ENCODE assay signal across 30 mouse cellular contexts in the genomic region with DNA sequence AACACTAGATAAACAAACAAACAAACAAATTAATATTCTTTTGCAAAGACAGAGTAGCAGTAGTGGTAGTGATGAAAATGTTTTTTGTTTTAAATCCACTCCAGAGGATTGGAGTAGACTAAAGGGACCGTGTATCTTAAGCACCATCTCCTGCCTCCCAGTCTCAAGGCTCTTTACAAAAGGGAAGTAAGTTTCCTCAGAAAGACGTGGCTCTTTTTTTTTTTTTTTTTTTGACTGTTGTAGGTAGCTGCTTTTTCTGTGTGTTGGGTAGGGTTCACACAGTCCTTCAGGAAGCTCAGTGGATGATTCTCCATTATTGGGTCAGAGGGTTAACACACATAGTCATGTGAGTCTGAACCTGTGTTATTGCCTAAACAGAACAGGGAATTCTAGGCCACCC. TPM values are rescaled to one million over a fixed set of nuclear protein-coding genes. Genes with fewer than 3 reads are reported as not detected.
DNase-seq lines count a peak whose midpoint lies in the region; ATAC-seq and TF ChIP-seq lines count a peak whose summit lies in the region.
"Had no signal": no experiment of that assay in that cellular context is flagged by ENCODE, and none has a peak within 500 bp of the region (broad histone marks: within the 10 kb centered on the region; RNA-seq: fewer than 3 reads in every experiment).

No protein-coding gene starts in this region.

- in situ Hi-C loops in CH12.LX (cut with MboI; ENCODE audit: low pct_ligation_motif_present, low pct_unique_long_range_greater_than_20kb, low sequenced_read_pairs): loop anchor here (25.0 kb wide), 2 partner anchors 281 to 631 kb away; a partner anchor contains a TSS

- TF ChIP-seq CTCF in CH12.LX (conservative IDR thresholded peaks at IDR 0.05 in 1 of 2, IDR thresholded peaks at IDR 0.05 in 1 of 2; ENCODE audit: low read depth in 2 of 2, low read length in 2 of 2): no peak
- no peak for TF ChIP-seq CTCF in MEL (IDR thresholded peaks at IDR 0.05 in 2 of 3, conservative IDR thresholded peaks at IDR 0.05 in 1 of 3; ENCODE audit: control insufficient read depth in 1 of 3, insufficient read depth in 1 of 3, low read depth in 2 of 3, low read length in 3 of 3, poor library complexity in 1 of 3, severe bottlenecking in 1 of 3)

- H3K9me3 ChIP-seq in CH12.LX (replicated peaks; ENCODE audit: low read length): no peaks in the 10 kb centered on the region
- H3K9me3 ChIP-seq in MEL (replicated peaks; ENCODE audit: insufficient read depth, low read length): no peaks in the 10 kb centered on the region
- H3K9me3 ChIP-seq: embryonic facial prominence, embryonic 10.5 days; embryonic facial prominence, embryonic 12.5 days; forebrain, embryonic 13.5 days; forebrain, embryonic 15.5 days had no signal

- DNase-seq in CH12.LX (ENCODE audit: extremely low read depth) (no peak), MEL (ENCODE audit: low read depth, low spot score) (peak; percentile 25)
- no peak for DNase-seq in lung, postnatal 25 days (ENCODE audit: low spot score)
- DNase-seq in left cerebral cortex, postnatal 14 days (ENCODE audit: low spot score in 2 of 2): no peak
- no peak for DNase-seq in gastrocnemius, adult 8-10 months (ENCODE audit: low spot score in 2 of 2)
- no peak for DNase-seq in gastrocnemius, adult 18-20 months (ENCODE audit: low spot score)
- DNase-seq: adrenal gland, adult 2 months; adrenal gland, postnatal 10 days; adrenal gland, postnatal 25 days; B cell, adult 2 months; cerebellum, adult 11 months; cerebellum, adult 18-20 months; cerebellum, adult 8-10 months; cerebellum, adult 9-11 months; cerebellum, postnatal 14 days; cerebellum, postnatal 36 days; forebrain, postnatal 0 days had no signal

- H3K79me2 ChIP-seq in CH12.LX (replicated peaks; ENCODE audit: control insufficient read depth, extremely low read depth, insufficient read depth, poor library complexity, severe bottlenecking) (no peaks in the 10 kb centered on the region), MEL (ENCODE audit: control insufficient read depth, insufficient read depth, low read length, poor library complexity) (no peaks in the 10 kb centered on the region)

- H3K36me3 ChIP-seq in CH12.LX (replicated peaks in 1 of 2; ENCODE audit: control insufficient read depth in 1 of 2, insufficient read depth in 1 of 2, low read length in 1 of 2) (no peaks in the 10 kb centered on the region), MEL (ENCODE audit: control insufficient read depth in 1 of 2, insufficient read depth in 2 of 2, low read length in 2 of 2) (peaks cover 0 to 39% of the 10 kb centered on the region in 2 experiments; a peak in 2 of 4 replicates)
- H3K36me3 ChIP-seq: embryonic facial prominence, embryonic 10.5 days; embryonic facial prominence, embryonic 12.5 days; forebrain, embryonic 15.5 days had no signal

- H3K4me3 ChIP-seq in CH12.LX (replicated peaks in 1 of 3; ENCODE audit: low read depth in 2 of 3, low read length in 2 of 3, poor library complexity in 1 of 3) (no peak overlapping the region), MEL (ENCODE audit: control insufficient read depth in 1 of 2, insufficient read depth in 1 of 2, low read depth in 2 of 2, low read length in 2 of 2) (no peak overlapping the region)
- H3K4me3 ChIP-seq: embryonic facial prominence, embryonic 10.5 days; embryonic facial prominence, embryonic 12.5 days; forebrain, embryonic 13.5 days; forebrain, embryonic 15.5 days had no signal

- ATAC-seq in granulocyte monocyte progenitor cell, adult 5-6 weeks (replicated peaks; ENCODE audit: poor library complexity, severe bottlenecking): peak; percentile 58
- ATAC-seq in megakaryocyte progenitor cell, adult 5-6 weeks (replicated peaks; ENCODE audit: poor library complexity): peak; percentile 16; the same call in 1 of the 2 replicates
- ATAC-seq: CD4-positive, CD25-positive, alpha-beta regulatory T cell, adult 4 months; forebrain, embryonic 13.5 days; forebrain, embryonic 15.5 days; forebrain, postnatal 0 days had no signal

- intact Hi-C loops in left cerebral cortex, postnatal 14 days (cut with DNase I): no loop called here

- H3K27me3 ChIP-seq in CH12.LX (replicated peaks) (no peaks in the 10 kb centered on the region), MEL (ENCODE audit: control insufficient read depth in 1 of 2, insufficient read depth in 2 of 2, low read length in 2 of 2) (no peaks in the 10 kb centered on the region)
- H3K27me3 ChIP-seq: embryonic facial prominence, embryonic 12.5 days; forebrain, embryonic 13.5 days; forebrain, embryonic 15.5 days had no signal

- dilution Hi-C loops in CH12.LX (cut with MboI; ENCODE audit: extremely low pct_ligation_motif_present, extremely low pct_unique_long_range_greater_than_20kb, low sequenced_read_pairs): no loop called here

- no peak for TF ChIP-seq POLR2A in CH12.LX (IDR thresholded peaks at IDR 0.05; ENCODE audit: low read depth, low read length)
- TF ChIP-seq POLR2A in MEL (IDR thresholded peaks at IDR 0.05; ENCODE audit: control insufficient read depth in 1 of 2, insufficient read depth in 1 of 2, low read depth in 1 of 2, low read length in 2 of 2, poor library complexity in 1 of 2): no peak

- TF ChIP-seq RAD21 in CH12.LX (IDR thresholded peaks at IDR 0.05; ENCODE audit: low read depth, low read length) (no peak), MEL (IDR thresholded peaks at IDR 0.05; ENCODE audit: low read depth, low read length) (no peak)

- H3K4me1 ChIP-seq in CH12.LX (ENCODE audit: control insufficient read depth in 1 of 2, insufficient read depth in 2 of 2): peaks cover 4 to 26% of the 10 kb centered on the region in 2 experiments
- peaks cover 18 to 39% of the 10 kb centered on the region in 2 experiments for H3K4me1 ChIP-seq in MEL (ENCODE audit: control insufficient read depth in 1 of 2, insufficient read depth in 2 of 2, low read length in 2 of 2)
- H3K4me1 ChIP-seq: forebrain, embryonic 13.5 days; forebrain, embryonic 15.5 days had no signal

- H3K9ac ChIP-seq in CH12.LX (ENCODE audit: insufficient read depth, low read depth) (no peak overlapping the region), MEL (ENCODE audit: control insufficient read depth, low read depth, low read length, poor library complexity, severe bottlenecking) (peak overlapping the region; percentile 6; the same call in 1 of the 2 replicates)
- H3K9ac ChIP-seq: embryonic facial prominence, embryonic 12.5 days; forebrain, embryonic 13.5 days; forebrain, embryonic 15.5 days; forebrain, postnatal 0 days had no signal

- no peak overlapping the region for H3K27ac ChIP-seq in CH12.LX (ENCODE audit: insufficient read depth, low read depth)
- peak overlapping the region; percentile 26 for H3K27ac ChIP-seq in MEL (ENCODE audit: control insufficient read depth, low read depth, low read length)
- H3K27ac ChIP-seq: embryonic facial prominence, embryonic 10.5 days; embryonic facial prominence, embryonic 12.5 days; forebrain, embryonic 13.5 days; forebrain, embryonic 15.5 days had no signal

- no peak overlapping the region for H3K4me2 ChIP-seq in CH12.LX (ENCODE audit: insufficient read depth, low read depth, poor library complexity, severe bottlenecking)
- H3K4me2 ChIP-seq: embryonic facial prominence, embryonic 12.5 days; forebrain, embryonic 13.5 days; forebrain, embryonic 15.5 days had no signal

- TF ChIP-seq EP300 in CH12.LX (IDR thresholded peaks at IDR 0.05; ENCODE audit: low read length) (no peak), MEL (IDR thresholded peaks at IDR 0.05; ENCODE audit: low read depth in 1 of 2, low read length in 2 of 2) (no peak)

TF ChIP-seq in CH12.LX, 34 proteins besides CTCF, POLR2A, EP300 and RAD21 (continues in another document):
- TF ChIP-seq UBTF (IDR thresholded peaks at IDR 0.05; ENCODE audit: low read depth, low read length): no peak

RNA-seq across cellular contexts. Expression of a gene that starts 0.5 kb away (rescaled TPM):
- total RNA-seq in CH12.LX (2012; rRNA removed) (not detected in 2 replicates), CH12.LX (2014; rRNA removed) (not detected in 2 replicates), MEL (2012; rRNA removed) (not detected in 2 replicates)
- polyA plus RNA-seq in CH12.LX (2012; ENCODE audit: insufficient read length, low read depth) (not detected in 2 replicates), MEL (2012; ENCODE audit: insufficient read depth in 1 of 2, insufficient read length in 2 of 2, low read depth in 1 of 2, low replicate concordance in 2 of 2, missing spikeins in 1 of 2) (not detected)
- total RNA-seq in granulocyte monocyte progenitor cell, adult 5-6 weeks (2014; fragmentation: Nextera tagmentation): not detected in 2 replicates
- total RNA-seq in granulocyte monocyte progenitor cell, adult 5-6 weeks (2017): not detected in 2 replicates
- total RNA-seq in megakaryocyte progenitor cell, adult 5-6 weeks (2015): not detected in 2 replicates
- not detected in 2 replicates for total RNA-seq in megakaryocyte progenitor cell, adult 5-6 weeks (2017)
- not detected for total RNA-seq in left cerebral cortex, postnatal 14 days (2021)
- total RNA-seq in gastrocnemius, adult 8-10 months (2022): not detected
- not detected for total RNA-seq in gastrocnemius, adult 18-20 months (2021)
- total RNA-seq: adrenal gland, adult 2 months; adrenal gland, postnatal 10 days; adrenal gland, postnatal 25 days; adrenal gland, postnatal 4 days; ES-E14; forebrain, postnatal 0 days had no signal
- polyA plus RNA-seq: adrenal gland, adult 2 months; brain, embryonic 14.5 days; CD4-positive, CD25-positive, alpha-beta regulatory T cell, adult 4 months; cortical plate, adult 2 months; embryonic facial prominence, embryonic 10.5 days; embryonic facial prominence, embryonic 12.5 days; embryonic facial prominence, embryonic 14.5 days; forebrain, embryonic 11.5 days; forebrain, embryonic 13.5 days; forebrain, embryonic 15.5 days; forebrain, postnatal 0 days had no signal

RNA-seq across cellular contexts. Expression of a gene that starts 5.3 kb away (rescaled TPM):
- total RNA-seq in CH12.LX (2012; rRNA removed) (72.2 and 75.6 TPM in 2 replicates), CH12.LX (2014; rRNA removed) (116 and 132 TPM in 2 replicates), MEL (2012; rRNA removed) (43.2 and 47.3 TPM in 2 replicates)
- polyA plus RNA-seq in CH12.LX (2012; ENCODE audit: insufficient read length, low read depth) (106 and 129 TPM in 2 replicates), MEL (2012; ENCODE audit: insufficient read depth in 1 of 2, insufficient read length in 2 of 2, low read depth in 1 of 2, low replicate concordance in 2 of 2, missing spikeins in 1 of 2) (10 to 100 TPM in 1 of 2 experiments, not detected in 1; 64.9 TPM)
- total RNA-seq in granulocyte monocyte progenitor cell, adult 5-6 weeks (2014; fragmentation: Nextera tagmentation): 87.5 and 95.1 TPM in 2 replicates
- total RNA-seq in granulocyte monocyte progenitor cell, adult 5-6 weeks (2017): 34.8 and 40.8 TPM in 2 replicates
- total RNA-seq in megakaryocyte progenitor cell, adult 5-6 weeks (2015): 65.0 and 75.6 TPM in 2 replicates
- 29.4 and 34.7 TPM in 2 replicates for total RNA-seq in megakaryocyte progenitor cell, adult 5-6 weeks (2017)
- 10 to 100 TPM; 52.6 to 57.9 TPM for total RNA-seq in left cerebral cortex, postnatal 14 days (2021)
- total RNA-seq in gastrocnemius, adult 8-10 months (2022): 10 to 100 TPM; 21.3 to 24.1 (median 23.1) TPM
- 10 to 100 TPM; 22.9 to 27.9 TPM for total RNA-seq in gastrocnemius, adult 18-20 months (2021)

RNA-seq across cellular contexts. Expression of a gene that starts 23.8 kb away (rescaled TPM):
- not detected in 2 replicates for total RNA-seq in CH12.LX (2012; rRNA removed)
- not detected in 2 replicates for total RNA-seq in CH12.LX (2014; rRNA removed)
- not detected in 2 replicates for polyA plus RNA-seq in CH12.LX (2012; ENCODE audit: insufficient read length, low read depth)
- not detected in 2 replicates for total RNA-seq in MEL (2012; rRNA removed)
- polyA plus RNA-seq in MEL (2012; ENCODE audit: insufficient read depth in 1 of 2, insufficient read length in 2 of 2, low read depth in 1 of 2, low replicate concordance in 2 of 2, missing spikeins in 1 of 2): not detected
- not detected in 2 replicates for total RNA-seq in granulocyte monocyte progenitor cell, adult 5-6 weeks (2014; fragmentation: Nextera tagmentation)
- not detected in 2 replicates for total RNA-seq in granulocyte monocyte progenitor cell, adult 5-6 weeks (2017)
- not detected in 2 replicates for total RNA-seq in megakaryocyte progenitor cell, adult 5-6 weeks (2015)
- total RNA-seq in megakaryocyte progenitor cell, adult 5-6 weeks (2017): not detected in 2 replicates
- not detected for total RNA-seq in left cerebral cortex, postnatal 14 days (2021)
- not detected for total RNA-seq in gastrocnemius, adult 8-10 months (2022)
- not detected for total RNA-seq in gastrocnemius, adult 18-20 months (2021)
- total RNA-seq: adrenal gland, adult 2 months; adrenal gland, postnatal 25 days; ES-E14; forebrain, postnatal 0 days had no signal
- polyA plus RNA-seq: adrenal gland, adult 2 months; brain, embryonic 14.5 days; CD4-positive, CD25-positive, alpha-beta regulatory T cell, adult 4 months; cortical plate, adult 2 months; embryonic facial prominence, embryonic 10.5 days; embryonic facial prominence, embryonic 12.5 days; embryonic facial prominence, embryonic 14.5 days; forebrain, embryonic 11.5 days; forebrain, embryonic 15.5 days; forebrain, postnatal 0 days had no signal
